Mouse (Mus musculus) ZHBTc4 (cell line): ENCODE measurements around the gene Pias1.

Experiments used
- DNase-seq: peaks from one replicate; pipeline ENCODE4 v3.0.0-alpha.2; 2011; ENCODE audit warnings: low read depth, low spot score

The Pias1 gene

DNA sequence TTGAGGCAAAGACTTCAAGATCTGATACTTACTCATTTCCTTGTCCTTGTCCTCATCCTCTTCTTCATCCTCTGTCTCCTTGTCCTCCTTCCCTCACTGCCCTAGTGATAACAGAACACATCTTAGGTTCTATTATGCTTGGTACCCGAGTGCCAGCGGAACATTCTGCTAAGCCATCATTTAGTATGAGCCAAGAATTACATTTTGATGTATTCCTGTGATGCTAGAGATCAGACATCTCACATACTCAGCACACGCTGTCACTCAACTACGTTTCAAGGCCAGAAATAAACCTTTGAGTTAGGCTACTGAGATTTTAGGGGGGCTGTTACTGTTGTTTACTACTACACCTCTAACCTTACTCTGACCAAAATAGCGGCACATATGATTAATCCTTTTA lies at the start of gene Pias1:
TSS of gene Pias1 (minus strand) at position 101 of the 400 bp plus-strand sequence.
- DNase-seq = no peak

DNA sequence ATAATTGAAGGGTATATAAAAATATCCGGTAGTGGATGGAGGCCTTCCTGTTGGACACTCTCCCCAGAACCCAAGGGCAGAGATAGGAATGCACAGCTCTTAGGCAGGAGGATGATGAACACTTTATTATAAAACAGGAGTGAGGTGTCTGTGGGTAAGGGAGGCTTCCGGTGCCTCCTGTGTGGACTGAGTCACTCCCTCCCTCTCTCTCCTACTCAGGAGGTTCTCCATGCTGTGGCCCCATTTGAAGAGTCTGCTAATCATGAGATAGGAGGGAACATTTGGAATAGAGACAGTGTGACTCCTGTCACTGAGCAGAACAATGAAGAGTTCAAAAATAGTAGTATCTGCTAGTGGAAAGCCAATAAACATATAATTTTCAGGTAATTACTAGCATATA lies 47.7 kb upstream of the Pias1 start:
- no peak for DNase-seq

- no peak for DNase-seq
Measured at GRCm38 (mm10) chr9:63031011-63031782, 43.5 kb upstream of the Pias1 start.

GRCm38 (mm10) chr9:63022486-63022885 lies 34.8 kb upstream of the Pias1 start:
- no peak for DNase-seq

GRCm38 (mm10) chr9:63007371-63007770 lies 19.6 kb upstream of the Pias1 start:
- no peak for DNase-seq

DNA sequence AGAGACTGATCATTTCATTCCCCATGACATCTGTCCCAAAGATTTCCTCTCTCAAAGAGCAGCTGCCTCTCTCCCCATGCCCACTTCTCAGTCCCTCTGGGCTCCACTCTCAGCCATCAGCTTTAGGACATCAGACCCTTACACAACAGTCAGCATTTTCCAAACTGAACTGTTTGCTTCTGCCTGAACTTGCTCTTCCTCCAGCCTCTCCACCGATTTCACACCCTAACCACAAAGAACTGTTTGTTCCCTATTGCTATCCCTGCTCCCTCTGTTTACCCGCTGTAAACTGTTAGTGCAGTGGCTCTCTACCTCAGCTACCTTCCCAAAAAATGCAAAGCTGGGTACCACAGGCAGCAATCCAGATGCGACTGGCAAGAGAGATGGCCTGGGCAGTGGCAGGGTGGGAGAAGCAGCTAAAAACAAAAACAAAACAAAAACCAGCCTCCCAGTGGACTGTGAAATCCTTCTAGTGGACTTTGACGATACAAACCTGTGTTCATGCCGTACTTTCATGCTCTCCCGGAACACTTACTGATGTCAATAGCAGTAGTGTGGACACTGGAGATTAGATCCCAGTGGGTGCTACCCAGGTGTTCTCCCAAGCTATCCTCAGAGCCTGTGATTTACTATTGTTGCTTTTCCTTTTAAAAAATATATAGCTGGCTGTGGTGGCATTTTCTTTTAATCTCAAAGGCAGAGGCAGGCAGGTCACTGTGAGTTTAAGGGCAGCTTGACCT lies 18.5 kb upstream of the Pias1 start:
- DNase-seq = no peak

DNA sequence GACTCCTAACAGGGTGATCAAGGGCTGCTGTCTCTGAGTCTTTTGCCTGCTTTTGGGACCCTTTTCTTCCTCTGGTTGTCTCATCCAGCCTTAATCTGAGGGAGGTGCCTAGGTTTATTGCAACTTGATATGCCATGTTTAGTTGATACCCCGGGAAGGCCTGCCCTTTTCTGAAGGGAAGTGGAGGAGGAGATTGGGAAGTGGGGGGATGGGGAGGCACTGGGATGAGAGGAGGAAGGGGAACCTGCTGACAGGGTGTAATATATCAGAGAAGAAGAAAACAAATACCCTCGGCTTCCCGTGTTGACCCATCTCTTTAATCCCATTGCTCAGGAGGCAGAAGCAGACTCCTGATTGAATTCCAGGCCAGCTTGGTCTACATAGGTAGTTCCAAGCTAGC lies 10.8 kb upstream of the Pias1 start:
- no peak for DNase-seq

DNA sequence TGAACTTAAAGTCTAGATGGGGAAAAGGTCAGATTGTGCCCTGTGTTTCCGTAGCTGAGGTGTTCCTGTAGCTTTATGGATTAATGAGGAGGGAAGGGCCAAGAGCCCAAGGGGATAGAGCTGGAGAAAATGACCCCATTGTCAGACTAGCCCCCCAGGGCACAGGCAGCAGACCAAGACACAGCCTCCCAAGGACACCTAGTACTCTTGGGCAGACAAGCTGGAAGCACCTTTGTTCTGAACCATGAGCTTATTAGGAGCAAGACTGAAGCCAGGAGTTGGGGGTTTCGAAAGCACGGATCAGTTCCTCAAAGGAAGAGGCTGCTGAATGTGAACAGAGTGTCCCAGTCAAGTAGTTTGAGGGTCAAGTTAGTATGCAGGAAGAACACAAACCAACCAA lies 9.9 kb upstream of the Pias1 start:
- no peak for DNase-seq

- no peak for DNase-seq
Measured at GRCm38 (mm10) chr9:62995186-62995585, 7.5 kb upstream of the Pias1 start.

DNA sequence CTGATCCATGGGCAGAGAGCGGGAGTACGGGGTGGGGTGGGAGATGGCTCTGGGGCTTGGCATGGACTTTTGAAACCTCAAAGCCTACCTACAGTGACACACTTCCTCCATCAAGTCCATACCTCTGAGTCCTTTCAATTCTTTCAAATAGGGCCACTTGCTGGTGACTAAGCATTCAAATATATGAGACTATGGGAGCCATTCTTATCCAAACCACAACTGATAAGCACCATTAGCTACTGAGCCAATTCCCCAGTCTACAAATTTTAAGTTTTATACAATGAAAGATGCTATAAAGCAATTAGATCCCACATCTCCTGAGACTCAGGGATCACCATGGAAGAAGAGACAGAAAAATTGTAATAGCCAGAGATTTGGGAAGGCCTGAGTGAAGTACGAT lies 2.4 kb upstream of the Pias1 start:
- DNase-seq = no peak

DNA sequence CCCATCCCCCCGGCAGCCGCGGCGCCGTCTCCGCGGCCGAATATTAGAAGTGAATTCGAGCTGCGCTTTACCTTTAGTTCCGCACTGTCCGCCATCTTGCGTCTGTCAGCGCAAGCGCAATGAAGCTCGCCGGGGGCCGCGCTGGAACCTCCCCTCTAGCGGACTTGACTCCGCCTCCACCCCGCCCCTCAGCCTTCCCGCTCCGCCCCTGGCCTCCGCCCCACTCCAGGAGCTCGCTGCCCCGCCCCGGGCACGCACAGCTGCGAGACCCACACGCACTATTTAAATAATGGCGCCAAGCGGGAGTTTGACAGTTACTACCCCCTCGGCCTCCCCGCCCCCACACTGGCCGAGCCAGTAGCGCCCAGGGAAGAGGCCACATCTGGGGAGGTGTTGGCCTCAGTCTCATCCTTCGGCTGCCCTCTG lies 6.9 kb downstream of the Pias1 start:
- peak; percentile 97 for DNase-seq

GRCm38 (mm10) chr9:62980162-62980776 lies 7.5 kb downstream of the Pias1 start:
- peak; percentile 60 for DNase-seq

- no peak for DNase-seq
Measured at GRCm38 (mm10) chr9:62979461-62980161, 8.1 kb downstream of the Pias1 start.

DNA sequence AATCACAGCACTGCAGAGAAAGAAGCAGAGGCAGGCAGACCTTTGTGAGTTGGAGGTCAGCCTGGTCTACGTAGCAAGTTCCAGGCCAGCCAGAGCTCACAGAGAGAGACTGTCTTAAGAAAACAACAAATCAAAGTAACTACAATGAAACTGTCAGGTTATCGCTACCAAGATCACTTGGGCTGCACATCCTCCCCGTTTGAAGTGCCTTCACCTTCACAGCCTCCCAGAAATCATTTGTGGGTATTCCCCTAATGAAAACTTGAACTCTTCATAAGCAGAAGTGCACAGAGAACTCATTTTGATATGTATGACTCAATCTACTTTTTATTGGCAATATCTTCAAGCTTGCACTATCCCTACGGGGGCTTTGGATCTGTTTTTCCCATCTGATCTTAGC lies 10.6 kb downstream of the Pias1 start:
- DNase-seq = no peak

- DNase-seq = no peak
Measured at GRCm38 (mm10) chr9:62975830-62976229, 11.9 kb downstream of the Pias1 start.

DNA sequence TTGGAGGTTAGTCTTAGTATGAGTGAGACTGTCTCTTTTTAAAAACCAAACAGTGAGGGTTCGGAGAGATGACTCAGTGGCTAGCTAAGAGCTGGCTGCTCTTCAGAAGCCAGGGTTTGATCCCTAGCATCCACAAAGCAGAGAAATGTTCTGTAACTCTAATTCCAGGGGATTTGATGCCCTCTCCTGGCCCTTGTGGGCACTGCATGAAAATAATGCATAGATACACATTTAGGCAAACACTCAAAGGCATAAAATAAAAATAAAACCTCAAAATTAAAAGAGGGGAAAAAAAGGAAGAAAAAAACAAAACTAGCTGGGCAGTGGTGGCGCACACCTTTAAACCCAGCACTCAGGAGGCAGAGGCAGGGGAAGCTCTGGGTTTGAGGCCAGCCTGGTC lies 13.3 kb downstream of the Pias1 start:
- DNase-seq = peak; percentile 56

DNA sequence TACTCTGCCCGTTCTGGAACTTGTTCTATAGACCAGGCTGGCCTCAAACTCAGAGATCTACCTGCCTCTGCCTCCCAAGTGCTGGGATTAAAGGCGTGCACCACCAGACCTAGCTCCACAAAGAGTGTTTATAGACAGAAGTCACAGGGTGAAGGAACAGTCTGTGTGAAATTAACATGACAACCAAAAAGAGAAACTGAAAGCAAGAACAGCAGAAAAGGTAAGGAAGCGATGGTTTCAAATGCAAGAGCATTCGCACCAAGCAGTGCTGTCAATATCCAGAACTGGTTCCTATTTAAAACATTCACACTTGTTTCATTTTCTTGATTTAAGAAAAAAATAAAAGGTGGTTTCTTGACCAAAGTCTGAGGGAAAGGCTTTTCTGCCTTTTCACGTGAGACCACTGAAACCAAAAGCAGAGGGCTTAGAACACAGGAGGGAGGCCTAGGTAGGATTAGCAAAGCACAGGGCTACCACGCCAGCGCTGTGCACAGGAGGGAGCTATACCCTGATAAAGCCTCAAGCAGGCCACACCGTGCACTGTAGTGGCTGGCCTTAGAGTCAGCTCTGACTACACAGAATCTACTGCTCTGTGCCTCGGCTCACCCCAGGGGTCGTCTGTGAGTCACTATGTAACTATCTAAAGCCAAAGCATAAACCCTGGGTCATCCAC lies 15.5 kb downstream of the Pias1 start:
- DNase-seq = peak; percentile 77

- DNase-seq = no peak
Measured at GRCm38 (mm10) chr9:62970345-62970744, 17.4 kb downstream of the Pias1 start.

- no peak for DNase-seq
Measured at GRCm38 (mm10) chr9:62966018-62966417, 21.7 kb downstream of the Pias1 start.

GRCm38 (mm10) chr9:62952713-62953112 lies 35.0 kb downstream of the Pias1 start:
- no peak for DNase-seq

- DNase-seq = no peak
Measured at GRCm38 (mm10) chr9:62945346-62945745, 42.4 kb downstream of the Pias1 start.
